Mouse (Mus musculus): Measurements from ENCODE around the gene Rilpl1. TPM values are rescaled to one million over a fixed set of nuclear protein-coding genes. Genes with fewer than 3 reads are reported as not detected.

The Rilpl1 gene
- polyA plus RNA-seq (2014; fragmentation: Illumina TruSeq; extraction: RNeasy Lipid Tissue Mini Kit (QIAGEN cat#74804); ENCODE audit: low replicate concordance), result 1.7 TPM

GRCm38 (mm10) chr5:124530655-124531582 lies at the start of gene Rilpl1:
Gene Rilpl1 (minus strand): TSS chr5:124531391.

GRCm38 (mm10) chr5:124578633-124579317 lies 47.6 kb upstream of the Rilpl1 start, which contains the start of the genes Eif2b1 and Gtf2h3:
Gene Eif2b1 (minus strand): TSS chr5:124579131.
Gene Gtf2h3 (plus strand): TSS chr5:124579140.

GRCm38 (mm10) chr5:124552558-124553307 lies 21.5 kb upstream of the Rilpl1 start, which contains the start of gene Ddx55:
Gene Ddx55 (plus strand): TSS chr5:124552864.

GRCm38 (mm10) chr5:124540383-124540786 lies 9.2 kb upstream of the Rilpl1 start, which contains the start of gene Tmed2:
Gene Tmed2 (plus strand): TSS chr5:124540695.

GRCm38 (mm10) chr5:124482966-124483654 lies 48.1 kb downstream of the Rilpl1 start, which contains the start of gene Snrnp35:
Gene Snrnp35 (plus strand): TSS chr5:124483134.

Other genes starting within 250 kb of the Rilpl1 start
- gene Mphosph9, start 203.4 kb downstream of the Rilpl1 start, polyA plus RNA-seq (2014; fragmentation: Illumina TruSeq; extraction: RNeasy Lipid Tissue Mini Kit (QIAGEN cat#74804); ENCODE audit: low replicate concordance), result 5.5 TPM
- gene 2810006K23Rik, start 203.3 kb downstream of the Rilpl1 start, polyA plus RNA-seq (2014; fragmentation: Illumina TruSeq; extraction: RNeasy Lipid Tissue Mini Kit (QIAGEN cat#74804); ENCODE audit: low replicate concordance), result 8.9 TPM
- 95.1 TPM for gene Cdk2ap1, start 168.3 kb downstream of the Rilpl1 start, polyA plus RNA-seq (2014; fragmentation: Illumina TruSeq; extraction: RNeasy Lipid Tissue Mini Kit (QIAGEN cat#74804); ENCODE audit: low replicate concordance)
- 76.9 TPM for gene Sbno1, start 105.4 kb downstream of the Rilpl1 start, polyA plus RNA-seq (2014; fragmentation: Illumina TruSeq; extraction: RNeasy Lipid Tissue Mini Kit (QIAGEN cat#74804); ENCODE audit: low replicate concordance)
- 63.4 TPM for gene Kmt5a, start 91.5 kb downstream of the Rilpl1 start, polyA plus RNA-seq (2014; fragmentation: Illumina TruSeq; extraction: RNeasy Lipid Tissue Mini Kit (QIAGEN cat#74804); ENCODE audit: low replicate concordance)
- 0.63 TPM for gene Rilpl2, start 53.0 kb downstream of the Rilpl1 start, polyA plus RNA-seq (2014; fragmentation: Illumina TruSeq; extraction: RNeasy Lipid Tissue Mini Kit (QIAGEN cat#74804); ENCODE audit: low replicate concordance)
- 0.41 TPM for gene Snrnp35, start 48.3 kb downstream of the Rilpl1 start, polyA plus RNA-seq (2014; fragmentation: Illumina TruSeq; extraction: RNeasy Lipid Tissue Mini Kit (QIAGEN cat#74804); ENCODE audit: low replicate concordance)
- 1,195 TPM for gene Tmed2, start 9.3 kb upstream of the Rilpl1 start, polyA plus RNA-seq (2014; fragmentation: Illumina TruSeq; extraction: RNeasy Lipid Tissue Mini Kit (QIAGEN cat#74804); ENCODE audit: low replicate concordance)
- gene Ddx55, start 21.5 kb upstream of the Rilpl1 start, polyA plus RNA-seq (2014; fragmentation: Illumina TruSeq; extraction: RNeasy Lipid Tissue Mini Kit (QIAGEN cat#74804); ENCODE audit: low replicate concordance), result 12.3 TPM
- 24.4 TPM for gene Eif2b1, start 47.7 kb upstream of the Rilpl1 start, polyA plus RNA-seq (2014; fragmentation: Illumina TruSeq; extraction: RNeasy Lipid Tissue Mini Kit (QIAGEN cat#74804); ENCODE audit: low replicate concordance)
- 2.5 TPM for gene Gtf2h3, start 47.7 kb upstream of the Rilpl1 start, polyA plus RNA-seq (2014; fragmentation: Illumina TruSeq; extraction: RNeasy Lipid Tissue Mini Kit (QIAGEN cat#74804); ENCODE audit: low replicate concordance)
- gene Atp6v0a2, start 97.2 kb upstream of the Rilpl1 start, polyA plus RNA-seq (2014; fragmentation: Illumina TruSeq; extraction: RNeasy Lipid Tissue Mini Kit (QIAGEN cat#74804); ENCODE audit: low replicate concordance), result 83.5 TPM
- gene Dnah10, start 193.7 kb upstream of the Rilpl1 start, polyA plus RNA-seq (2014; fragmentation: Illumina TruSeq; extraction: RNeasy Lipid Tissue Mini Kit (QIAGEN cat#74804); ENCODE audit: low replicate concordance), result not detected